ENCODE assay signal across 8 mouse cellular contexts in genomic region chr5:24651768-24652752, GRCm38 (mm10). TPM values are rescaled to one million over a fixed set of nuclear protein-coding genes. Genes with fewer than 3 reads are reported as not detected.
A peak's percentile ranks its signal among the peaks of the same experiment; 100 is the strongest.
DNase-seq lines count a peak whose midpoint lies in the region; ATAC-seq and TF ChIP-seq lines count a peak whose summit lies in the region.

No protein-coding gene starts in this region.

- WGBS in bone marrow, adult 2 months, result 35% methylated on average over 25 of the region's 25 CpGs
- 30% methylated on average over 25 of the region's 25 CpGs for WGBS in embryonic facial prominence, embryonic 15.5 days
- 32% methylated on average over 25 of the region's 25 CpGs for WGBS in heart, embryonic 10.5 days
- WGBS in kidney, embryonic 16.5 days, result 29% methylated on average over 25 of the region's 25 CpGs
- 32% methylated on average over 25 of the region's 25 CpGs for WGBS in liver, adult 2 months
- 26% methylated on average over 25 of the region's 25 CpGs for WGBS in stomach, embryonic 16.5 days

- no peak overlapping the region for H3K9ac ChIP-seq in embryonic facial prominence, embryonic 15.5 days
- no peak overlapping the region for H3K9ac ChIP-seq in kidney, embryonic 16.5 days (replicated peaks; ENCODE audit: low read length)
- H3K9ac ChIP-seq in liver, adult 2 months (ENCODE audit: low read depth, low read length), result no peak overlapping the region
- peak overlapping the region; percentile 54; the same call in 1 of the 2 replicates for H3K9ac ChIP-seq in stomach, embryonic 16.5 days (ENCODE audit: low read length)

- no peaks in the 10 kb centered on the region for H3K79me2 ChIP-seq in liver, adult 2 months (ENCODE audit: control insufficient read depth, insufficient read depth, low read length)

- no peaks in the 10 kb centered on the region for H3K9me3 ChIP-seq in embryonic facial prominence, embryonic 15.5 days (replicated peaks)
- no peaks in the 10 kb centered on the region for H3K9me3 ChIP-seq in heart, embryonic 10.5 days
- no peaks in the 10 kb centered on the region for H3K9me3 ChIP-seq in kidney, embryonic 16.5 days (ENCODE audit: low read length)
- H3K9me3 ChIP-seq in stomach, embryonic 16.5 days (replicated peaks; ENCODE audit: control insufficient read depth, low read length), result no peaks in the 10 kb centered on the region

- H3K27me3 ChIP-seq in embryonic facial prominence, embryonic 15.5 days, result no peaks in the 10 kb centered on the region
- peaks cover 8% of the 10 kb centered on the region for H3K27me3 ChIP-seq in heart, embryonic 10.5 days (ENCODE audit: insufficient read depth, poor library complexity, severe bottlenecking)
- H3K27me3 ChIP-seq in kidney, embryonic 16.5 days (ENCODE audit: insufficient read depth, low read length), result no peaks in the 10 kb centered on the region
- H3K27me3 ChIP-seq in liver, adult 2 months (ENCODE audit: control insufficient read depth, insufficient read depth, low read length), result no peaks in the 10 kb centered on the region
- no peaks in the 10 kb centered on the region; the same call in 1 of the 2 replicates for H3K27me3 ChIP-seq in stomach, embryonic 16.5 days (ENCODE audit: control insufficient read depth, insufficient read depth, low read length)

- H3K4me2 ChIP-seq in embryonic facial prominence, embryonic 15.5 days (replicated peaks), result peak overlapping the region; percentile 27; the same call in 1 of the 2 replicates
- no peak overlapping the region for H3K4me2 ChIP-seq in kidney, embryonic 16.5 days (replicated peaks; ENCODE audit: low read depth, low read length)
- no peak overlapping the region for H3K4me2 ChIP-seq in stomach, embryonic 16.5 days (ENCODE audit: low read depth, low read length)

- H3K36me3 ChIP-seq in embryonic facial prominence, embryonic 15.5 days, result no peaks in the 10 kb centered on the region
- H3K36me3 ChIP-seq in heart, embryonic 10.5 days, result no peaks in the 10 kb centered on the region
- no peaks in the 10 kb centered on the region for H3K36me3 ChIP-seq in kidney, embryonic 16.5 days (ENCODE audit: insufficient read depth, low read length)
- no peaks in the 10 kb centered on the region for H3K36me3 ChIP-seq in liver, adult 2 months (ENCODE audit: control insufficient read depth, insufficient read depth, low read length)
- no peaks in the 10 kb centered on the region for H3K36me3 ChIP-seq in stomach, embryonic 16.5 days (ENCODE audit: control insufficient read depth, insufficient read depth, low read length)

- no peak overlapping the region for H3K27ac ChIP-seq in bone marrow, adult 2 months (ENCODE audit: control insufficient read depth, insufficient read depth, low read depth, low read length, poor library complexity)
- H3K27ac ChIP-seq in embryonic facial prominence, embryonic 15.5 days (replicated peaks), result no peak overlapping the region
- no peak overlapping the region for H3K27ac ChIP-seq in heart, embryonic 10.5 days
- no peak overlapping the region for H3K27ac ChIP-seq in kidney, embryonic 16.5 days (ENCODE audit: low read length)
- H3K27ac ChIP-seq in liver, adult 2 months (replicated peaks; ENCODE audit: insufficient read depth, low read depth, low read length), result no peak overlapping the region
- no peak overlapping the region for H3K27ac ChIP-seq in stomach, embryonic 16.5 days (ENCODE audit: low read length)

- H3K4me1 ChIP-seq in bone marrow, adult 2 months (ENCODE audit: control insufficient read depth, insufficient read depth, low read length), result no peaks in the 10 kb centered on the region
- no peaks in the 10 kb centered on the region for H3K4me1 ChIP-seq in embryonic facial prominence, embryonic 15.5 days
- peaks cover 17% of the 10 kb centered on the region for H3K4me1 ChIP-seq in heart, embryonic 10.5 days
- H3K4me1 ChIP-seq in kidney, embryonic 16.5 days (ENCODE audit: insufficient read depth, low read length), result no peaks in the 10 kb centered on the region
- no peaks in the 10 kb centered on the region for H3K4me1 ChIP-seq in liver, adult 2 months (ENCODE audit: control insufficient read depth, insufficient read depth, low read length)
- 0 out of 2 replicates have a peak, but pooled peaks cover 4% of the 10 kb centered on the region for H3K4me1 ChIP-seq in stomach, embryonic 16.5 days (ENCODE audit: control insufficient read depth, insufficient read depth, low read length)

- peak; percentile 58 for ATAC-seq in embryonic facial prominence, embryonic 15.5 days (ENCODE audit: insufficient number of reproducible peaks, low FRiP score, low TSS enrichment, low read depth)
- peak; percentile 79 for ATAC-seq in kidney, embryonic 16.5 days (ENCODE audit: low FRiP score, low TSS enrichment)
- peak; percentile 65; the same call in 1 of the 2 replicates for ATAC-seq in stomach, embryonic 16.5 days (ENCODE audit: insufficient read depth, low FRiP score)

- TF ChIP-seq POLR2A in bone marrow, adult 2 months (IDR thresholded peaks at IDR 0.05; ENCODE audit: borderline replicate concordance, control insufficient read depth, low read depth, low read length), result no peak
- no peak for TF ChIP-seq POLR2A in liver, adult 2 months (IDR thresholded peaks at IDR 0.05; ENCODE audit: extremely low read depth, insufficient read depth, low read length)

- peak; percentile 83 for TF ChIP-seq CTCF in bone marrow, adult 2 months (IDR thresholded peaks at IDR 0.05; ENCODE audit: control insufficient read depth, insufficient read depth, low read length)
- peak; percentile 98 for TF ChIP-seq CTCF in liver, adult 2 months (IDR thresholded peaks at IDR 0.05; ENCODE audit: low read depth, low read length)

- DNase-seq in B cell, adult 2 months, result peak; percentile 75 to 78
- DNase-seq in heart, embryonic 10.5 days (ENCODE audit: low spot score), result peak; percentile 80
- DNase-seq in liver, adult 2 months (ENCODE audit: extremely low read depth, low read depth, low spot score), result peak; percentile 30
- peak; percentile 56 to 63 for DNase-seq in natural killer cell, adult 2 months (ENCODE audit: low spot score in 2 of 2)

- no peak overlapping the region for H3K4me3 ChIP-seq in bone marrow, adult 2 months (replicated peaks; ENCODE audit: control insufficient read depth, low read depth, low read length)
- no peak overlapping the region for H3K4me3 ChIP-seq in embryonic facial prominence, embryonic 15.5 days (replicated peaks)
- H3K4me3 ChIP-seq in heart, embryonic 10.5 days, result no peak overlapping the region
- no peak overlapping the region for H3K4me3 ChIP-seq in kidney, embryonic 16.5 days (ENCODE audit: low read length)
- no peak overlapping the region for H3K4me3 ChIP-seq in liver, adult 2 months (ENCODE audit: insufficient read depth, low read depth, low read length)
- H3K4me3 ChIP-seq in stomach, embryonic 16.5 days (replicated peaks; ENCODE audit: low read length), result no peak overlapping the region

RNA-seq across cellular contexts. Expression of gene Smarcd3, which starts 27.8 kb away (rescaled TPM):
- 3.4 and 6.1 TPM in 2 replicates for polyA plus RNA-seq in bone marrow, adult 2 months (2011; ENCODE audit: insufficient read depth, insufficient read length, low replicate concordance, missing spikeins)
- 39.7 and 42.4 TPM in 2 replicates for polyA plus RNA-seq in embryonic facial prominence, embryonic 15.5 days (2015; fragmentation: Nextera tagmentation; extraction: Ambion mirVana)
- polyA plus RNA-seq in heart, embryonic 10.5 days (2016; fragmentation: Nextera tagmentation; extraction: Ambion mirVana), result 73.7 and 92.1 TPM in 2 replicates
- polyA plus RNA-seq in kidney, embryonic 16.5 days (2015; fragmentation: Nextera tagmentation; extraction: Ambion mirVana), result 24.5 and 25.0 TPM in 2 replicates
- 0.55 and 1.3 TPM in 2 replicates for total RNA-seq in liver, adult 2 months (2014; rRNA removed)
- polyA plus RNA-seq in liver, adult 2 months (2012; rRNA removed), result 1.3 TPM in 2 replicates
- polyA plus RNA-seq in stomach, embryonic 16.5 days (2015; fragmentation: Nextera tagmentation; extraction: Ambion mirVana), result 13.1 and 17.1 TPM in 2 replicates

RNA-seq across cellular contexts. Expression of gene Nub1, which starts 33.3 kb away (rescaled TPM):
- polyA plus RNA-seq in bone marrow, adult 2 months (2011; ENCODE audit: insufficient read depth, insufficient read length, low replicate concordance, missing spikeins), result 17.7 and 35.7 TPM in 2 replicates
- polyA plus RNA-seq in embryonic facial prominence, embryonic 15.5 days (2015; fragmentation: Nextera tagmentation; extraction: Ambion mirVana), result 31.5 and 34.4 TPM in 2 replicates
- 27.1 and 27.4 TPM in 2 replicates for polyA plus RNA-seq in heart, embryonic 10.5 days (2016; fragmentation: Nextera tagmentation; extraction: Ambion mirVana)
- polyA plus RNA-seq in kidney, embryonic 16.5 days (2015; fragmentation: Nextera tagmentation; extraction: Ambion mirVana), result 39.9 and 43.3 TPM in 2 replicates
- 14.4 and 19.6 TPM in 2 replicates for total RNA-seq in liver, adult 2 months (2014; rRNA removed)
- 19.9 and 20.2 TPM in 2 replicates for polyA plus RNA-seq in liver, adult 2 months (2012; rRNA removed)
- 31.9 and 32.0 TPM in 2 replicates for polyA plus RNA-seq in stomach, embryonic 16.5 days (2015; fragmentation: Nextera tagmentation; extraction: Ambion mirVana)

Comparison
In these comparisons a context has a peak if more than half of its experiments do, and no peak if none do; other contexts are left out.
1. DNase-seq: peak in every context shown above with its lines; median percentile 80 in heart, embryonic 10.5 days; 76 in B cell, adult 2 months; 60 in natural killer cell, adult 2 months; 30 in liver, adult 2 months.